ENCODE assay signal across 18 mouse cellular contexts in the genomic region with DNA sequence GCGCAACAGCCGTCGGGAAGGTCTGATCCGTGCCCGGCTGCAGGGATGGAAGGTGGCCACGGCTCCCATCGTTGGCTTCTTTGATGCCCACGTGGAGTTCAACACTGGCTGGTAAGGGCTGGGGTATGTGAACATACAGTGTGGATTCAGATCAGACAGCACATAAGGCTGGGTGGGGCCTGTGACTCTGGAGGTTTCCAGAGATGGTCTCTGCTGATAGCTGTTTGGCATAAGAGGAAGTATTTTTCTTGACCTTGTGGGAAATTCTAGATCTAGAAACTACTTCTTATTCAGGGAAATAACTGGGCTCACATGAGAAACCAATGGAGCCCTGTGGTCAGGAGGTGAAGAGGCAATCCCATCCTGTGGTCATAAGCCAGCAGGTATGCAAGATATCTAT. TPM values are rescaled to one million over a fixed set of nuclear protein-coding genes. Genes with fewer than 3 reads are reported as not detected.
"Had no signal": no experiment of that assay in that cellular context is flagged by ENCODE, and none has a peak within 500 bp of the region (broad histone marks: within the 10 kb centered on the region; RNA-seq: fewer than 3 reads in every experiment).

No protein-coding gene starts in this region.

- H3K9ac ChIP-seq: liver, embryonic 14.5 days; lung, embryonic 14.5 days; midbrain, embryonic 13.5 days; midbrain, embryonic 15.5 days; neural tube, embryonic 13.5 days; neural tube, embryonic 15.5 days; stomach, embryonic 15.5 days had no signal

- ATAC-seq: midbrain, embryonic 13.5 days; midbrain, embryonic 15.5 days had no signal

- H3K4me2 ChIP-seq: lung, embryonic 14.5 days; midbrain, embryonic 13.5 days; midbrain, embryonic 15.5 days; neural tube, embryonic 13.5 days; neural tube, embryonic 15.5 days; stomach, embryonic 15.5 days had no signal

- DNase-seq: lung, adult 18-20 months; lung, embryonic 14.5 days; lung, postnatal 10 days; lung, postnatal 4 days; right cerebral cortex, postnatal 14 days; thymus, adult 2 months; thymus, postnatal 25 days; thymus, postnatal 4 days had no signal

- H3K9me3 ChIP-seq: midbrain, embryonic 10.5 days; midbrain, embryonic 13.5 days; midbrain, embryonic 15.5 days; neural tube, embryonic 13.5 days; neural tube, embryonic 15.5 days; stomach, embryonic 15.5 days had no signal

- H3K27ac ChIP-seq: liver, embryonic 14.5 days; midbrain, embryonic 10.5 days; midbrain, embryonic 13.5 days; midbrain, embryonic 15.5 days; neural tube, embryonic 13.5 days; neural tube, embryonic 15.5 days; stomach, embryonic 15.5 days; stomach, postnatal 0 days had no signal

- H3K36me3 ChIP-seq: midbrain, embryonic 10.5 days; midbrain, embryonic 13.5 days; midbrain, embryonic 15.5 days; stomach, embryonic 15.5 days had no signal

- H3K27me3 ChIP-seq: midbrain, embryonic 13.5 days; midbrain, embryonic 15.5 days; neural tube, embryonic 13.5 days; neural tube, embryonic 15.5 days; stomach, embryonic 15.5 days had no signal

- H3K4me1 ChIP-seq: midbrain, embryonic 10.5 days; midbrain, embryonic 13.5 days; midbrain, embryonic 15.5 days; neural tube, embryonic 13.5 days; neural tube, embryonic 15.5 days; stomach, embryonic 15.5 days had no signal

- H3K4me3 ChIP-seq: midbrain, embryonic 10.5 days; midbrain, embryonic 13.5 days; midbrain, embryonic 15.5 days; myocyte; neural tube, embryonic 13.5 days; neural tube, embryonic 15.5 days; stomach, embryonic 15.5 days had no signal

RNA-seq across cellular contexts. Expression of a gene that starts 45.7 kb away (rescaled TPM):
- total RNA-seq: megakaryocyte-erythroid progenitor cell, adult 5-6 weeks had no signal
- polyA plus RNA-seq: lung, embryonic 14.5 days had no signal
